Mouse (Mus musculus) testis, postnatal 14 days (tissue): ENCODE results near the gene Dhrs2.

ENCODE experiments used
- DNase-seq: peaks from one replicate; pipeline ENCODE4 v3.0.0; 2021; ENCODE audit warnings: low spot score

The Dhrs2 gene

DNA sequence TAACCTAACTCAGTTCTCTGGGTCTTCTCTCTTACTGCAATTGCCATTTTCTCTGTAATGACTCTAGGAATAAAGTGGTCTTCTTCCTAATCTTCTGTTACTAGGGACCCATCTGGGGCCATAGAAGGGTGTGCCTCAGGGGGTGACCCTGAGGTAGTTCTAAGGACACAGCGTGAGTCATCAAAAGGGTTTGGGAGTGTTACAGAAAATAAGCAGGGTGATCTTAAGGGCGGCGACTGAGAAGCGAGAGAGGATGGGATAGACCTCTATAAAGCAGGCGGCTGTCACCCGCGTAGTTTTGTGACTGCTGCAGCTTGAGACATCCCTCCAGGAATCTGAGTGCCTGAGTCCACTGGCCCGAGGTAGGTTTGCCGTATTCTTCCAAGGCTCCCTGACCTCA is at the start of gene Dhrs2:
Gene Dhrs2, plus strand, starts transcription at position 301 of the 400 bp plus-strand sequence.
- DNase-seq = no peak

DNA sequence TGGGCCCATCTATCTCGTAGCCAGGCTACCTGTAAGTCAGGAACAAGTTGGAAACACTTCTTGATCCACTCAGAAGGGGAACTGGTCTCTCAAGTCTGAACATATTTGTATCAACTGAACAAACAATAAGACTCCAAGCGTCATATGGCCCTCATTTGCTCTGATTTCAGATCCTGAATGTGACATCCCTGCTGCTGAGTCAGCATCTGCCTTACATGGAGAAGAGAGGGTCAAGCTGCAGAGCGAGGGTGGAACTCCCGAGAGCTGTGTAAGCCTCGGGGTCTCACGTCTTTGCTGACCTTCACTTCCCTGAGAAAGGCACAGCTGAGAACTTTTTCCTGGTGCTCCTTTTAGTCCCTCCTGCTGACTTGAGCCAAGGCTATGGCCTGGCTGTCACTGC is 47.6 kb upstream of the Dhrs2 start:
- DNase-seq = no peak

DNA sequence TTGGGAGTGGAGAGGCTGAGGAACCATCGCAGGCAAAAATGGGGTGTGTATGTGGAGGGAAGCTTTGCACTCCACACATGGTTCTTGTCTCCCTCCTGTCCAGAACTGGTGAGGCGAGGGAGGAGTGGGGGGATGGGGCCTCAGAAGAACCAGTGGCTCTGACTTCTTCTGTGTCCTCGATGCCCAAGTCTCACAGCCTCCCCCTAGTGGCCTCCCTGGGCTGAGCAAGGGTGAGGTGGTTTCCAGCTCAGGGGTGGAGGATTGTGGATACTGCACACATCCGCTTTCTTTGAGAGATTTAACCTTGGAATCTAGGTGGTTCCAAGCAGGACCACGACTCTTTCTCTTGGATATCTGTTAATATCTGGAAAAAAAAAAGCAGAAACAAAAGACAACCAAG is 44.5 kb upstream of the Dhrs2 start:
- DNase-seq = no peak

- no peak for DNase-seq
Measured at GRCm38 (mm10) chr14:55180951-55181350, 40.9 kb upstream of the Dhrs2 start.

DNA sequence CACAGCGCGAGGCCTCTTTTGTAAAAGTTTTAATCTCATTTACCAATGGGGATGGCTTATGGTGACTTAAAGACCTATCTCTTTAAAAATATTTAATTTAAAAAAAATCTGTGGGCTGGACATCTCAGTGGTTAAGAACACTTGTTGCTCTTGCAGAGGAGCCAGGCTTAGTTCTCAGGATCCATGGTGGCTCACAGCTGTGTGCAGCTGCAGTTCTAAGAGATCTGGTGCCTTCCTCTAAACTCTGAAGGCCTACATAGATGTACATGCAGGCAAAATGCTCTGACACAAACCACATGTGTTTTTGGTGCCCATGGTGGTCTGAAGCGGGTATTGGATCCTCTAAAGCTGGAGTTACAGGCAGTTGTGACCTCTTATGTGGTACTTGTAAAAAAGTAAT is 38.6 kb upstream of the Dhrs2 start:
- DNase-seq = no peak

- DNase-seq = no peak
Measured at GRCm38 (mm10) chr14:55184640-55185145, 37.1 kb upstream of the Dhrs2 start.

DNA sequence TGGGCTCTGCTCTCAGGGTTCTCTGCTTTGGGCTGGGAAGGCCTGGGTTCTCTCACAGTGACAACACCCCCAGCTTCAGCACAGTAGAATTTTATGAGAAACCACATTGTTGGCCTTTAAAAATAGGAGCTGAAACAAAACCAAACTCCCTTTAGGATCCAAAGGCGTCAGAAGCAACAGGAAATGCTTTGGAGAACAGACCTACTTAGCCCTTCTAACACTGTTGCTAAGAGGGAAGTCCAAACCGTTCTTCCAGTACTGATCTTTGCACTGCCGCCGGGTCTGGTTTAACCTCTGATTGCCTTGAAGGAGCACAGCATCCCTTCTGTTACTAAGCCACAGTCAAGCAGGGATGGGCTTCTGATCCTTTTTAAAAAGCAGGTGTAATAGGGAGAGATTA is 33.3 kb upstream of the Dhrs2 start:
- no peak for DNase-seq

GRCm38 (mm10) chr14:55189351-55189769 is 32.4 kb upstream of the Dhrs2 start:
- peak; percentile 71 for DNase-seq

GRCm38 (mm10) chr14:55193354-55193753 is 28.5 kb upstream of the Dhrs2 start:
- DNase-seq = no peak

- DNase-seq = no peak
Measured at GRCm38 (mm10) chr14:55193876-55194635, 27.8 kb upstream of the Dhrs2 start.

DNA sequence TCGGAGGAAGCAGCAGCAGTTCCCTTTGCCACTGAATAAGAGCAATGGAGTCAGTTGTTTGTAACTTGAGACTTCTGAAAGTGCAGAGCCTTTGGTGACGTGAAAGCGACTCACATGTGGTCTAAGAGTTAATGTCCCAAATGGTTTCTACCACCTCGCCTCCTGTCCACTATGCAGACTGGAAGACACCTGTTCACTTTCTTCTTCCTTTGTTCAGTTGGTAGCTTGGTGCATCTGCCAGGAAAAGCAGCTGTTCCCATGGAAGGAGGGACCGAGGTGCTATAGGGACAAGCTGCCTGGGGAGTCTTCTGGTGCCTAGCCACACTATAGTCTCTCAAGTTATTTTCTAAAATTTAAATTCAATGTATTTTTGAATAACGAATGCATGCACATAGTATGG is 27.0 kb upstream of the Dhrs2 start:
- DNase-seq = no peak

DNA sequence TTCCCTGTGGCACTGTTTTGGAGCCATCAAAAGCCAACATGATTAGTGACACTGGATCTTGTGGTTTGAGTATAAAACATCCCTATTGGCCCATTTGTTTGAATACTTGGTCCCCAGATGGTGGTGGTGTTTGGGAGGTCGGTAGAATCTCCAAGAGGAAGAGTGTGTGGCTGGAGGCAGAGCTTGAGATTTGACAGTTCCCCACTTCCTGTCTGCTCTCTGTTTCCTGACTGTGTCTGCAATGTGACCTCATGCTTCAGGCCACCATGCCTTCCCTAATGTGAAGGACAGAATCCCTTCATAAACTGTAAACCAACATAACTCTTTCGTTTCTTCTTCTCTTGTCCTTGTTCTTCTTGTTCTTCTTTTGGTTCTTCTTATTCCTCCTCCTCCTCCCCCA is 24.7 kb upstream of the Dhrs2 start:
- DNase-seq = no peak

DNA sequence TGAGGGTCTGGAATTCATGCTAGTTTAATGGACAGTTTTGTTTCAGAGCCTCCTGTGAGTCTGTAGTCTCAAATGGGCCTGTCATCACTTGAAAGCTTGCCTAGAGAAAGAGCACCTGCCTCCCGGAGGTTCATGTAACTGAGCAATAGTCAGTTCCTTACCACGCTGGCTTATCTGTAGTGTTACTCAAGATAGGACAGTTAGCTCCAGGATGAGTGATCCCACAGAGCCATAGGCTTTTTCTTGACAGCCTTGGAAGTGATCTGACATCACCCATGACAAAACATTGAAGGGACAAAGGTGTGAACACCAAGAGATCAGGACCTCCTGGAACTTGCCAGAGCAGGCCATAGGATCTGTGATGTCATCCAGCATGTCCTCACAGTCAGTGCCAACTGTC is 23.6 kb upstream of the Dhrs2 start:
- DNase-seq = no peak

GRCm38 (mm10) chr14:55204544-55204943 is 17.3 kb upstream of the Dhrs2 start:
- no peak for DNase-seq

GRCm38 (mm10) chr14:55205045-55205750 is 16.6 kb upstream of the Dhrs2 start:
- DNase-seq = no peak

DNA sequence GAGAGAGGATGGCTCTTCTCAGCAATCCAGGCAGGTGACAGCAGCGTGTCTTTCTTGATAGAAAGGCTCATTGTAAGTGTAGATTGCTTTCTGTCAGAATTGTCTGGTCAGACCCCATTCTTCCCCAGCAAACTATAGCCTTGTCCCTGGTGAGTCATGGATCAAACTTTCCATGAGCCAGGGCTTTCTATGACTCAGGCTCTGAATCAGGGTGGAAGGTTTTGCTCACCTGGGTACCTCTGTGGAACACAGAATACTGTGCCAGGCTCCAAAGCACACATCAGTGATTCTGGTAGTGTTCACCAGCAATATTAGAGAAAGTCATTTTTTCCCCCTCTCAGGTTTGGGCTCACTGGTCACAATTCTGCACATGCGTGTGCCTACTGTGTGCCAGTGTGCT is 13.5 kb upstream of the Dhrs2 start:
- DNase-seq = no peak

DNA sequence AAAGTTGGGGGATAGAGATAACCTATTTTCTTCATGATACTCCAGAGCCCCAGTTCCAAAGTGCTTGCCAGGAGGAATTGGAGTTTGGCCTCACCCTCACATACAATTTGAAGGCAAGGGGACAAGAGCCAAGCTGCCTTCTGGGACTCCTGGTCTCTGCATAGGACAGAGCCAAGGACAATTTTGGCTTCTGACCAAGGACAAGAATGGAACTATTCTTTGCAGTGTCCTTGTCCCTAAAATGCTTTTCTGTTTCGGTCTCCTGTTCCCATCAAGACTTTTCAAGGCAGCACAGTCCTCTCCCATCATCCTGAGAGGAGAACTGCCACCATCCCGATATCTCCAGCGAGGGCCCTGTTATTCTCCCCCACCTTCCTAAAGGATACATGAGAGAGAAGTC is 8.2 kb upstream of the Dhrs2 start:
- DNase-seq = peak; percentile 66

GRCm38 (mm10) chr14:55214507-55214906 is 7.3 kb upstream of the Dhrs2 start:
- DNase-seq = peak; percentile 44

DNA sequence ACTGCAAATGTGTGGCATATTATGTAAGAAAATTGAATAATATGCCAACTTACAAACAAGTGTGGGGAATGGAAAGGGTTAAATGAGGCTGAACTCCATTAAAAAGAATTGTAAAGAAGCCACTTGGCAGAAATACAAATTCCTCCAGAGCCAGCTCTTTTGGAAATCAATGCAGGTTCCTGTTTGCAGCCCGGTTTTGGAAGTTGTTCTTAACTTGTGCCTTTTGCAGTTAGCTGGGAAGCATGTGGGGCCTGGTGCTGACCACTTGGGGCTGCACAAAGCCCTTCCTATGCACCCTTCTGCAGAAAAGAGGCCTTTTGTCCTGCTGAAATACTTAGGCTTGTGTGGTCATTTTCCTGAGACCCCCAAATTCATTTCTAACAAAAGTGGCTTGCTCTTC is 1.4 kb downstream of the Dhrs2 start:
- no peak for DNase-seq

DNA sequence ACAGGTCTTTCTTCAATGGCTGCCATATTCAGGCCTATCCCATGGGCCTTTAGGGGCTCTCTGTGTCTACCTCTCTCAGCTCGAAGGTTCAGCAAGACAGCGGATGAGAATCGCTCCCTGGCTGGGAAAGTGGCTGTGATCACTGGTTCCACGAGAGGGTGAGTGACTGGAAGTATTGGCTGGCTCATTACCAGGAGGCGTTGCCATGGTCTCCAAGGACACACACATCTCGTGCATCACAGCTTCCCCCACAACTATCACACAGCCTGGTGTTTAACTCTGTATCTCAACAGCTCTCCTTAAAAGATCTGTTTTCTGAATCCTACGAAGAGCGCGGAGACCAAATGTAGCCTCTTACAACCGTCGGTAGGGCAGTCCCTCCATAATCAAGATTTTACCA is 12.8 kb downstream of the Dhrs2 start:
- DNase-seq = no peak

DNA sequence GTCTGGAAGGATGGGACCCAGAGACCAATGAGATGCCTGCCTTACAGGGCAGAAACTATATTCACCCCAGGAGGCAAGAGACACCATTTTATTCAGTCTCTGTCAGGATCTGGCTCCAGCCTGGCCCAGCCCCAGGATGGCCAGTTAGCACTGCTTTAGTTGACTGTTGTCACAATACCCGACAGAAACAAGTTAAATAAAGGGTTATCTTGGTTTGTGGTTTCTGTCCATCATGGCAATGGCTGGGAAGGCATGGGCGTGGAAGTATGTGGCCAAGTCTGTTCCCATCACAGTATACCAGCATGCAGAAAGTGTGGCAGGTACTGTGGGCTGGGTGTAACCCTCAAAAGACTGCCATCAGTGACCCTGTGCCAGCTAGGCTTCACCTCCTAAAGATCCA is 14.9 kb downstream of the Dhrs2 start:
- no peak for DNase-seq

GRCm38 (mm10) chr14:55242664-55243063 is 20.9 kb downstream of the Dhrs2 start:
- DNase-seq = no peak

DNA sequence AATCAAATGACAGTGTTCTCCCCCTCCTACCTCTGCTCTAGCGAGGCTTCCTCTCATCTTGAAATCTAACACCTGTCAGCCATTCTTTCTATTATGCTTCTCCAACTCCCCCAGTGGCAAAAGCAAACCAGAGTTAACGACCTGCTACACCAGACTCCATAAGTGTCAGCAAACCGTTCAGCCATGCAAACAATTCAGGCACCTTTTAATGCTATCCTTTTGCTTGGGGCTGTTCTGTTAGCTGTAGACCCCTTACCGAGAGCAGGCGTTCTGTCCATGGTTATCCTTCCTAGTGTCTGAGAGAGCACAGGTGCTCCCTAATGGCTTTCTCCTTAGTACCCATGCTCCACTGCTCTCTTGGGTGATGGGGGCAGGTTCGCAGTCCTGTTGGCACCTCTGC is 25.4 kb downstream of the Dhrs2 start:
- no peak for DNase-seq

GRCm38 (mm10) chr14:55248284-55248683 is 26.5 kb downstream of the Dhrs2 start:
- no peak for DNase-seq
